Mouse (Mus musculus) stomach, postnatal 0 days (tissue): ENCODE results near the gene Serac1.

Experiments used
- CTCF ChIP-seq: IDR thresholded peaks from 2 replicates; pipeline ENCODE4 v1.5.1; 2016; ENCODE audit warnings: antibody characterized with exemption, low read depth, mild to moderate bottlenecking, moderate library complexity
- EP300 ChIP-seq: optimal IDR thresholded peaks from 2 replicates; pipeline ENCODE3; 2016; ENCODE audit warnings: antibody characterized with exemption

DNA sequence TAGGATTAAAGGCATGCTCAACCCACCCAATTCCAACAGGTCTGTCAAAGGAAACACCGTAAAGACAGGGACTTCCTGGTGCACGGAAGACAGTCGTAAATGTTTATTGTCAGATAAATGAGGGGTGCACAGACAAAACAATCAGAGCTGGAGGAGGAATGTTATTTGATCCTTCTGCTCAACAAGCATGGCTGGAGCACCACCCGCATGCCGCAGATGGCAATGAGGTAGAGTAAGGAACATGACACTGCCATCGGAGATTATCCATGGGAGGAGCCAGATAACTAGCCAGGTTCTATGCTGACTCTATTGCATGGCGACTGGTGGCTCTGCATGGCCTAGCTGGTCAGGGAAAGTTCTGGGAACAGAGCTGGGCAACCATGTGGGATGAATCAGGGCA is 6.1 kb downstream of the Serac1 start:
- no peak for TF ChIP-seq CTCF
- TF ChIP-seq EP300 = no peak
